Mouse (Mus musculus): ENCODE measurements at regions not wholly inside any gene's neighbourhood (a gene's known extent, or its start where the extent isn't known, plus 50 kb on each side); places are given as distances from the start of the nearest gene placed in this dataset.

DNA sequence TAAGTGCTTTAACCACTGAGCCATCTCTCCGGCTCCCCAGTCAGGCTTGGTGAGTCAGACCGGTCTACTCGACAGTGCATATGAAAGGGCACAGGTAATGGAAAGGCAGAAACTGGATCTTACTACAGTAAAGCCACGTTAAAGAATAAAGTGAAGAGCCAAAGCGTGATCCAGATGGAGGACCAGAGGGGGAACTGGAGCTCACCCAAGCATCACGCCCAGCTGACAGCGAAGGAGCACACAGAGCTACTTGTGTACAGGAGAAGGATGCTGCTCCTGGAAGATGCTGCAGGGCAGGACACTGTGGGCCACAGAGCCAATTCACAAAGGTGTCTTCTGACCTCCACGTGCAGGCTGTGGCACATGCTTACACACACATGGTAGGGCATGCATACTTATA, 96.7 kb upstream of the Ppp1r26 start:
- DNase-seq (ENCODE audit: extremely low spot score, low spot score): no peak

DNA sequence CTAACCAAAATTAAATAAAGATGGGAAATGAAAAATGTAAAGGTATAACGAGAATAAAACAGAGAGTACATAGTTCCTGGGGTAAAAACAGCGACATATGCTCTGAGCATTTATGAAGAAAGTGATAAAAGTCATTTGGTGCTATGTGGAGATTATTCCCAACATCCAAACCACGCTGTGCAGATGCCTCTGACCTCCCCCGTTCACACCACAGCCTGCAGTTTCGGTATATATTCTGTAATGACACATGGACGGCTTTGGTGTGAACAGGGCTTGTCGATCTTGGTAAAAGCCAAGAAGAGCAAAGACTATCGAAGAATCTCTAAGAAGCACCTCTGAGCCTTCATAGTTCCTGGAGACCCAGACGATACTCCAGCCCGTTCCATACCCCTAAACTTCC, 95.2 kb upstream of the Ppp1r26 start:
- no peak for DNase-seq (ENCODE audit: extremely low spot score, low spot score)

DNA sequence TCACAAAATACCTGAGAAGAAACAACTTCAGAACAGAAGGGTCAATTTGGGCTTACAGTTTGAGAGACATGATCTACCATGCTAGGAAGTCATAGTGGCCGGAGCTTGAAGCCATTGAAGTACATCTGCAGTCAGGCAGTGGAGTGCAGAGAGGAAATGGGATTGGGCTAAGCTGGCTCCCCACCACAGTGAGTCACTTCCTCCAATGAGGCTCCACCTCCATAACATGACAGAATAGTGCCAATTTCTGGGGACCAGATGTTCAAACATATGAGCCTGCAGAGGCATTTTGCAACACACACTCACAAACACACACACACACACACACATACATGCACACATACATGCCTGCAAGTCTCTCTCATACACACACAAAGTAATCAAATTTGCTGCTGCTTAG, 93.7 kb upstream of the Ppp1r26 start:
- DNase-seq (ENCODE audit: extremely low spot score, low spot score): no peak

DNA sequence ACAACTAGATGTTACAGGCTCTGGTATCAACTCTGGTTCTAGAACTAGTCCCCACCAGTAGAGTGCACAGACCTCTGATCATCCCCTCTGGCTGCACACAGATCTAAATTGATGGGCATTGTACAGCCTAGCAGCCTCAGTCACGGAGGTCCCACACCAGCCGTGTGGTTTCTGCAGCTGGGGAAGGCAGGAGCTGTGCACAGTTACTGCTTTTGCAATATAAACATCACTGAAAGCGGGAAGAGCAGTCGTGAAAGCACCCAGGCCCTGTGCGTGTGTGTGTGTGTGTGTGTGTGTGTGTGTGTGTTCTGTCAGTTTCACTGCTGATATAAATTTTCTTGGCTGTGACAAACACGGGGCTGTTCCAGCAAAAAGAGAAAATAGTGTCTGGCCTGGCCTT, 84.4 kb upstream of the Ppp1r26 start:
- DNase-seq (ENCODE audit: extremely low spot score, low spot score): no peak

DNA sequence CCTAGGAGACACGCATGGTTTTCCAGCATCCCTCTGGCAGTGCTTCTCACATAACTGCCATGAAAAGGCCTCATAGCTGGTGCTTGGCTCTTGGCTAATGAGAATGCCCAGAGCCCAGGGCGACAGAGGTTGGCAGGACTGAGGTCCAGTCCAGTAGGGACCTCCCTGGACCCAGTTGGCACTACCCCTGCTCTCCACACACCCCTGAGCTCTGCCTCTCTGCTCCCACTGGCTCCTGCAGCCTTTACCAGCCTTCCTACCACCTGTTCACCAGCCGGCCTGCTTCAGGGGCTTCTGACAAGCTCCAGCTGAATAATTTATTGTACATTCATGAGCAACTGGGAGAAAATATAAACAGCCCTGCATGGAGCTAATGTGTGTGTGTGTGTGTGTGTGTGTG, 82.0 kb upstream of the Ppp1r26 start:
- DNase-seq (ENCODE audit: extremely low spot score, low spot score): no peak

DNA sequence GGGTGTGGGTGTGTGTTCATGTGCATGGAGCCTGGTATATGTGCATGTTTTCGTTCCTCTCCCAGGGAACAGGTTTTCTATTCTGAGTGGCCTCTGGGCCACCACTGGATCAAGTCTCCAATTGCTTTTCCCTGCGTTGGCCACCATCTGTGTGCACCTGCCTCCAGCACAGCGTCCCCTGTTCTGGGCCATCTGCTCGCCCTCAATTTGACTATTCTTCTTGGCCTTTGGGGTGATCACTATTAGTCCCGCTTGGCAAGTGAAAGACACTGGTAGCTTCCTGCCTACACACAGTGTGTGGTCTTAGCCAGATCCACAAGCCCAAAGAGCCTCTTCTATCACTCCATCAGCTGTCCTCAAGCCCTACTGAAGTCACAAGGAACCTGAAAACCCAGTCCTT, 80.8 kb upstream of the Ppp1r26 start:
- DNase-seq (ENCODE audit: extremely low spot score, low spot score): no peak

DNA sequence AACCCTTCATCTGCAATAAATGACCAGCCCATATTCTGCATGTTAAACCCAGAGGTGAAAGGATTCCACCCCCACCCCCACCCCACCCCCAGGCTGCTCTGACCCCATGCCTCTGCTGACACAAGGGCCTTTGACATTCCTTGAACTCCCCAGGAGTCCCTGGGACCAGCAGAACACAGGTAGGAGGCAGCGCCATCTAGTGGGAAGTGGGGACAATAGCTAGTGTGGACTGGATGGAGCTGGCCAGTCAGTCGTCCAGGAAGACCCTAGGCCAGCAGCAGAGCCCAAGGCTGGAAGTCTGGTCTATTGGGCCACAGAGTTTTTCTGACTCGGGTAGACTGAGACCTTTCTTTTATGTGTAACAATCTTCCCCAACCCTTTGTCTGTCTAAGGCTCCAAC, 71.8 kb upstream of the Ppp1r26 start:
- peak; percentile 63 for DNase-seq (ENCODE audit: extremely low spot score, low spot score)

DNA sequence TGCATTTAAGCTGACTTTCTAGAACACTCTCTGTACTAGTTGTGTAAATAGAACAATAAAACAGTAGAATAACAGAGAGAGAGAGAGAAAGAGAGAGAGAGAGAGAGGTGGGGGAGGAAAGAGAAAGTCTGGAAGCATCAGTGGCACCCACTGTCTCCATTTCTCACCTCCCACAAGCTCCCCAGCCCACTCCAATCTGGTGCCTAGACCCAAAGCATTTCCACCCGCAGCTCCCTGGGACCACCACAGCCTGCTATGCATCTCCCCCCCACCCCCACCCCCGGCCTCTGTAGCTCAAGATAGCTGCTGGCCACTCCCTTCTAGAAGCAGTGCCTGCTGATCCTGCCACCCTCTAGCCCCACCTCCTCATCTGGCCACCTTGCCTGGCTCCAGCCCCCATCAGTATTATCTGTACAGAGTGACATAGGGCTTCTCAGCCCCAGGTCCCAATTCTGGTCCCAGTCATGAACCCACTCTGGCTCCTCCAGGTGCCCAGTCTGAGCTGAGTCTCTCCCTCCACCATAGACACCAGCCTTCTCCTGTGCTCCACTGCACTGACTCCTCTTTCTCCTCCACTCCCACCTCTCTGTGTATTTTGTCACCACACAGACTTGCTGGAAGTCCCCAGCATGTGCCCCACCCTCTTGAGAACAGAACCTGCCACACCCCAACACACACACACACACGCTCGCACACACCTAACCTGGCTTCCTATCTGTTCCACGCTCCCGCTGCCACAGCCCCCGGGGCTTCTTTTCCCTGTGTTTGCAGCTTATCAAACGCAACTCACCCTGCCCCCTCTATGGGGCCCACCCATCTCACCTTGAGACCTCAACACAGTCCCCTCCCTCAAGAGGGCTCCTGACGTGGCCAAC, 68.4 kb upstream of the Ppp1r26 start:
- no peak for DNase-seq (ENCODE audit: extremely low spot score, low spot score)

DNA sequence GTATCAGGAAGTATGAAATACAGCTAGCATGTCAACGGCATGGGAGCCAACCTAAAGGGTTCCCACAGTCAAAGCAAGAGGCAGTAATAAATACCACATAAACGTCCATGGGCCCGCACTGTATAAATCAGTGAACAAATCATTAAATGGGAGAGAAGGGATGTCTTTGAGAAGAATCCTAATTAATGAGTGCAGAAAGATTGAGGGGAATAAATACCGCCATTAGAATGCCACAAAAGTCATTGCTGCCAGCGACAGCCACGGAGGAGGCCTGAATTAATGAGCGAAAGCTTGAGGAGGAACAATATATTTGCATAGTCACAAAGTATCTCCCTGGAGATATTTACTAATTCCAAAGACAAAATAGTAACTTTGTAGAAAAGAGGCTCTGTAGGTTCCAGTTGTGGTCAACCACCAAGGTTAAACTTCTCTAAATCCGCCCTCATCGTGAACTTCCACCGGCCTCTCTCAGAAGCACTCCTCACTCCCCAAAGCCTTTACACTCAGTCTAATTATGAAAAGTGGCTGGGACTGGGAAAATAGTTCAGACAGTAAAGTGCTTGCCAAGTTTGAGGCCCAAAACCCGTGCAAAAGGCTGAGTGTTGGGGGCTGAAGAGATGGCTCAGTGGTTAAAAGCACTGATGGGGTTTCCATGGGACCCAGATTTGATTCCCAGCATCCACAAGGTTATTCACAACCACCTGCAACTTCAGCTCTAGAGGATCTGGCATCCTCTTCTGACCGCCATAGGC, 64.4 kb upstream of the Ppp1r26 start:
- no peak for DNase-seq (ENCODE audit: extremely low spot score, low spot score)

DNA sequence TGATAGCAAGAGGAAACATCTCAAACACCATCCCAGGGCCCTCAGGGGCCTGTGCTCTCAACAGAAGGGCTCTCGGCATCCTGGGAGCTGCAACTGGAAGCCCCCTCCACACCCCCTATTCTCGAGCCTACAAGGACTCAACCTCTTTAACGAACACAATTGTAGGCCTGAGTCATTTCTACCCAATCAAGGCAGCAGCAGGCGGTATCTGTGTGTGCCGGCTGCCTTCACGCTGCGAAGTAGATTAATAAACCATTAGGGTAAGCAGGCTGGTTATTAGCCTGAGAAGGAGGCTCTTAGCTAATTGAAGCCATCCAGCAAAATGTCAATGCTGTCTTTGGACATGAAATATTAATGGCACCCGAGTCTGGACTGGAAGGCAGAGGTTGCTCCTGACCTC, 61.7 kb upstream of the Ppp1r26 start:
- DNase-seq (ENCODE audit: extremely low spot score, low spot score): no peak

DNA sequence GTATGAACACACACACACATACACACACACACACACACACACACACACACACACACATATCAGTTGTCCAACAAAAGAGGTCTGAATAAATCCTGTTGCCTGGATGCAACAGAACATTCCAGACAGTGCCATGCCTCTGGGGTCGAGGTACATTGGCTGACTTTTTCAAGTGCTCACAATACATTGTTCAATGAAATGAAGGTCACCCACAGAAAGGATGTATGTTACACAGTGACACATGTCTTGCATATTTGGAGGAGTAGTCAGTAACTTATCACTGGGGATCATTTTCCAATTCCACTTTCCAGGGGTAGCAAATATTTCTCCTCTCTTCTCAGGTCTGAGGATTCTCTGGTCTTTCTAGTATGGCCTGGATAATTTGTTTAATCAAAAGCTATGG, 59.8 kb upstream of the Ppp1r26 start:
- DNase-seq (ENCODE audit: extremely low spot score, low spot score): no peak

DNA sequence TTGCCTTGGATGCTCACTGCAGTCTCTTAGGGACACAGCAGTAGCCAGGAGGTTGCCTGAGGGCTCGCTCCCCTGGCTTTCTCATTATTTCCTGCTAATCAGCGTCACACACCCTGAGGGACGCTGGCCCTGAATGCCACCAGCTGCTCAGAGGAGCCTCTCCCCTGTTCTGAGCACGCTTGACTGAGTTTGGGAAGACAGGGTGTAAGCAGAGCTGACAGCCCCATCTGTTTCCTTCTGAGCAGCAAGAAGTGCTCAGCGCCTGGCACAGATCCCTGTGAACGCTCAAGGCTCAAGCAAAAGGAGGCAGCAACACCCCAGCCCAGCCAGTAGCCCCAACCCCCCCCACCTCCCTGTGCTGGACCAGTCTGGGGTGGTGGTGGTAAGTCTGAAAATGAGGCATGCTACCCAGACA, 59.2 kb upstream of the Ppp1r26 start:
- peak; percentile 29 for DNase-seq (ENCODE audit: extremely low spot score, low spot score)

DNA sequence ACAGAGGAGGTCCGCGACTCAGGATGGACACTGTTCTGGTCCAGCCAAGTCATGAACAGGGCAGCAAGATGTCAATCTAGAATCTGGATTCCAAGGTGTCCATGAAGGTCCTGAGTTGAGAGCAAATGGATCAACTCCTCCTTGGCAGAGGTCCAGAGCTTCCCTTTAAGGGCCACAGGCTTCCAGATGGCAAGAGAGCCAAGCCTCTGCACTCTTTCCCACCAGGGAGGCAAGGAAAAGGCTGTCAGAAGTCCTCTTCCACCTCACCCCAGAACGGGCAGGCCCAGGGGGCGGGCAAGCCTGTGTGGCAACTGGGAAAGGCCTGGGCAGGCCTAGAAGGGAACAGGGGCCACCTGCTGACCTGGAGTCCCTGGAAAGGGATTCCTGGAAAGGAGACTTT, 58.7 kb upstream of the Ppp1r26 start:
- no peak for DNase-seq (ENCODE audit: extremely low spot score, low spot score)

DNA sequence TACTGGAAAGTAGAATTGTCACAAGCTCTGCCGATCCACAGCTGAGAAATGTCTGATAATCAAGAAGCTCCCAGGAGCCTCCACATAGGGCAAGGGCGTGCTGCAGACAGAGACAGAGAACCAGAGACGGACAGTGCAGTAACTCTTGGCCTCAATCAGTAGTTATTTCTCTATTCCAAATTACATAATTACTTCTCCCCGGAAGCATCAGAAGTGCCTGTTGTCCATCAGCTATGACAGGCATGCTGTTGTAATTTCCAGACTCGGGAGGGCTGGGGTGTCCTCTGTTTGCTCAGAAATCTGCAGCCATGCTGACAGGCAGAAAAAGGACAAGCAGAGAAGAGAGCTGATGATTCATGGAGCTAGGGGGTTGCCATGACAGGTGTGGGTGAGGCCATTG, 56.9 kb upstream of the Ppp1r26 start:
- no peak for DNase-seq (ENCODE audit: extremely low spot score, low spot score)

DNA sequence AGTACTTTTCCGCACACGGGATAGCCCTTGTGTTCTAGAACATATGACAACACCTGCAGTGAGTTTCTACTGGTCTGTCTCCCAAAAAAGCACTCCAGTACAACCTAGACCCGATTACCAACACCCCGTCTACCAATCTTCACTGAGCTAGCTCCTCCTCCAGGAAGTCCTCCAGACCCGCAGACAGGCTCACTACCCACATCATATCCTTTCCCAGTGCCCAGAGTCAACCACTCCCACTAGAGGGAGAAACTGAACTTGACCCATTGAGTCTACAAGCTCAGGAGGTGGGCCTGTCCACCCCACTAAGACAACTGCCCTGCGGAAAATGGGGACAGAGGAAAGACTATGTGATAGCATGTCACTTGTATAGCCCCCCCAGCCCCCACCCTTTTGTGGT, 51.2 kb upstream of the Ppp1r26 start:
- no peak for DNase-seq (ENCODE audit: extremely low spot score, low spot score)

Measured in neural tube, embryonic 10.5 days (tissue).